Mouse (Mus musculus): Measurements from ENCODE around the gene Col4a3bp. TPM values are rescaled to one million over a fixed set of nuclear protein-coding genes. Genes with fewer than 3 reads are reported as not detected.
A peak's percentile ranks its signal among the peaks of the same experiment; 100 is the strongest.
"Not testable (repeated sequence)": the region's sequence is repeated elsewhere in the genome, so short reads cannot be mapped to it uniquely, and the experiment has no call there.

Col4a3bp gene
- total RNA-seq, 2 experiments from 2014 or later = 25.5 to 28.8 TPM

DNA sequence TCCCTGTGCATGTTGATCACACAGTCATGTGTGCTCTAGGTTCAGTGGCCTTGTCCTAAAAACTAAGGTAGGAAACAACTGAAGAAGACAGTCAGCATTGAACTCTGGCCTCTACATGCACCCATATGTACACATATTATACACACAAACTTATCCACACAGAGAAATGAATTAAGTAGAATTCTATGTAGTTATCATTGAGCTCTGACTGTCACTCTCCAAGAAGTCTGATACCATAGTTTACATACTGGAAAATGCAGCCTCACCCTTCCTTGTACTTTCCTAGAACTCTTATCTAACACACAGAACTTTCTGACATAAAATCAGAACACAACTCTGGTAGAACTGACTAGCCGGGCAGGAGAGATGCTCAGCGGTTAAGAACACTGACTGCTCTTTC lies 61.8 kb downstream of the Col4a3bp start:
- intact Hi-C loops (cut with DNase I; ENCODE audit: low total_unique reads) = no loop called here
- DNase-seq = no peak

DNA sequence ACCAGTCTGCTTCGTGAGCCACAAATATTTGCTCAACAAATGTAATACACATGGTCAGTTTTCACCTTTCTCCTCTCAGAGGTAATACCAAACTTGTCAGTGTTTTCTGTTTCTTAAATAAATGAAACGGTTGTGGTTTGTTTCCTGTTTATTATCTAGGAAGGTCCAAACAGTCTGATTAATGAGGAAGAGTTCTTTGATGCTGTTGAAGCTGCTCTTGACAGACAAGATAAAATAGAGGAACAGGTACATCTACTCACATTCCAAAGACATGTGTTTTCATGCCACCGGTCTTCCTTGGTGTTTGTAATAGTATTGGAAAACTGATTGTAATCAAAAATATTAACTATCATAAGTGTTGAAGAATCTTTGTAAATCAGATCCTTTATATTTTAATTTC lies 72.2 kb downstream of the Col4a3bp start:
- no peak for DNase-seq
- intact Hi-C loops (cut with DNase I; ENCODE audit: low total_unique reads) = no loop called here

DNA sequence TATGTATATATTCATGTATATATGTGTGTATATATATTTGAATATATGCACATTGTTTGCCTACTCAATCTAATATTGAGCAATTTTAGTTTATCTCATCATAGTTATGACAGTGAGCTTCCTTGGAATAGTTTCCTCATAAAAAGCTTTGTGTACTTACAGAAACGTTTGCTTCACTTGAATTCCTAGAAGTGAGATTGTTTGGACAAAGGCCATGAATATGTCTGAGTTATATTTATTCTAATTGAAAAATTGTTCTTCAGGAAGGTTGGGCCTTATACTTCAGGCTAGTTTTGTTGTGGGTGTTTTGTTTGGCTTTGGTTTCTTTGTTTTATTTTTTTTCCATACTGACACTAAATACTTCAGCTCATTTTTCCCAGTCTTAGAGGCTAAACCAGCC lies 78.5 kb downstream of the Col4a3bp start:
- DNase-seq = no peak
- intact Hi-C loops (cut with DNase I; ENCODE audit: low total_unique reads) = no loop called here

DNA sequence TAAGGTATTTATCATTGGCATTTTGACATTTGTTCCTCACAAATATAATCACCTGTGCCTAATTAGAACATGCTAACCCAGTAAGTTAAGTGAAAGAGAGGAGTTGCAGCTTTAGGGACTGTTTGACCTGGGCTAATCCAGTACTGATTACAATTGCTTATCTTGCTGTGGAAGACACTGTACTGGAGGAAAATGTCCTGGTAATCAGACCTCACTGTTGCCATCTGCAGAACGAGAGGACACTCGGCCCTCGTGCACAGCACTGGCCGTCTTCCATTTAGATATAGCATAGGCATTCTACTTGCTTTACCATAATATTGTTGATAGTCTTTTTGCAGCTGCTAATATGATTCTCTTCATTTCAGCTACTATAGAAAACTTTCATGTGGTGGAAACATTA lies 88.0 kb downstream of the Col4a3bp start:
- intact Hi-C loops (cut with DNase I; ENCODE audit: low total_unique reads) = no loop called here
- DNase-seq = no peak

GRCm38 (mm10) chr13:96644168-96644567 lies 101.8 kb downstream of the Col4a3bp start:
- intact Hi-C loops (cut with DNase I; ENCODE audit: low total_unique reads) = no loop called here
- DNase-seq = no peak

- intact Hi-C loops (cut with DNase I; ENCODE audit: low total_unique reads) = no loop called here
- DNase-seq = no peak
Observed at GRCm38 (mm10) chr13:96645822-96646221, 103.4 kb downstream of the Col4a3bp start.

DNA sequence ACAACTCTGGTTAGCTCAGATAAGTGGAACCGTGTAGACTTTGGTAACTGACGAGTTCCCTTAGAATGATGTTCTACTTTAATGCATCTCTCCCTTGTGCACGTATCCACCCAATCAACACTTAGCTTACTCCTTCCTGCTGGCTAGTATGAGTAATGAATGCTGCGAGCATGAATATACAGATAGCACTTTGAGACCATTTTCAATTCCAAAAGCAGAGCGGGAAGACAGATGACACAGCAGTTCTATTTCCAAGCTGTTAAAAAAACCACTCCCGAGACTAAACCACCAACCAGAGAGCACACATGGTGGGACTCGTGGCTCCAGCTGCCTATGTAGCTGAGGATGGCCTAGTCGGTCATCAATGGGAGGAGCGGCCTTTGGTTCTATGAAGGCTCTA lies 110.6 kb downstream of the Col4a3bp start:
- intact Hi-C loops (cut with DNase I; ENCODE audit: low total_unique reads) = no loop called here
- no peak for DNase-seq

GRCm38 (mm10) chr13:96656673-96657072 lies 114.3 kb downstream of the Col4a3bp start:
- intact Hi-C loops (cut with DNase I; ENCODE audit: low total_unique reads) = no loop called here
- no peak for DNase-seq

DNA sequence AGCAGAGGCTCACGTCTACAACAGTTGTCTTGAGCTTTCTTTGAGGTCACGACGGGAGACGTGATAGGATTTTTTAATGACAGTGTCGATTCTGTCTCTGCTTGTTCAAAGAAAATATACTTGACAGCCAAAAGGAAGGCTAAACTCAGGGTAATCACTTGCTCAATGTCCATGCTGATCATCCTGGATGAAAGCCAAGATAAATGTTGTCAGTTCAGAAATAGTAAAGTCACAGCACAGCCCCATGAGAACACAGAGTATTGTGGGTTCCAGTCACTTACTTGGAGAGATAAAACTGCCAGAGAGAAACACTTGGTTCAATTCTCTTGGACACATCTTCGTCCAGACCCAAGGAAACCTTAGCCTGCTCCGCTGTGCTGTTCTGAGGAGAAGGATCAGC lies 116.5 kb downstream of the Col4a3bp start:
- intact Hi-C loops (cut with DNase I; ENCODE audit: low total_unique reads) = no loop called here
- no peak for DNase-seq

DNA sequence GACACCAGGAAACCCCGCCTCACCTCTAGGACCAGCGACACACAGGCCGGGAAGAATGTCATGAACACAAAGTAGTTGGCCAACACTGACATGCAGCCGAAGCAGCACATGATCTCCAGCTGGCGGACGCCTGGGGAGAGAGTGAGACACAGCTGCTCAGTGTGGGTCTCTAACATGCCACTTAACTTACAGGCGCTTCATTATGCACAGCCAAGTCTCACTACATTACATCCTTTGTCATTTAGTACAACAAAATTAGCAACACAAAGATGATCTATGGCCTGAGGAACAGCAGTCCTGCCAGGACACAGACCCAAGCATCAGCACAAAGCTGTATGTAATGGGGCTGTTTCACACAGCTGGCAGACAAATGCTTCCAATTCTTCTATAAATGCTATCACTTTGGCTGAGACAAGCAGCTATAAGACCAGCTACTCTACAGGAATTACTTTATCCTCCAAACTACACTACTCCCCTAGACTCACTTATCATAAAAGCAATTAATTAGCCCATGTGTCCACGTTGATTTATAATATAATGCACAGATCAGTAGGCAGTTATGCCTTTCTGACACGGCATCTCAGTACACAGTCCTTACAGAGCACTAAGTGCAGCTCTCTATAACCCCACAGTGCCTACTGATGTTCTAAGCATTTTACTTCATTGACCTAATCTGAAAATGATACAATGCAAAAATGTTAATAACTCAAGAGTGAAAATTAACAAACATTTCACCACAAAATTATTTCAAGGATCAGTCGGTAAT lies 117.9 kb downstream of the Col4a3bp start:
- peak; percentile 15 for DNase-seq
- intact Hi-C loops (cut with DNase I; ENCODE audit: low total_unique reads) = no loop called here

DNA sequence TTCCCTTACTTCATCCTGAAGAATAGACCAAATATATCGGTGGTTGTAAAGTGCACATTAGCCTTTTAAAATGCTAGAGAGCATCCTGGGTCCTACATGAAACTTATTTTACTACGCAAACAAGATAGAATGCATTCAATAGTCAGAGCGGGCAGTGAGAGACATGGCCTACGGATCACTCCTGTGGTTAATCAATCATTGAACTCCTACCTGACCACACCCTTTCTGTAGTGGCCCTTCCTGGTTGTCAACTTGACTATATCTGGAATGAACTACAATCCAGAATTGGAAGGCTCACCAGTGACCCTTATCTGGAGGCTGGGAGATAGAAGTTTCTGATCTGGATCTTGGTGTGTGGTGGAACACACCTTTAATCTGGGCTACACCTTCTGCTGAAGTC lies 120.7 kb downstream of the Col4a3bp start:
- intact Hi-C loops (cut with DNase I; ENCODE audit: low total_unique reads); DNase-seq: not testable (repeated sequence)

GRCm38 (mm10) chr13:96664419-96664974 lies 122.1 kb downstream of the Col4a3bp start:
- DNase-seq = no peak
- intact Hi-C loops (cut with DNase I; ENCODE audit: low total_unique reads) = no loop called here

- intact Hi-C loops (cut with DNase I; ENCODE audit: low total_unique reads) = no loop called here
- no peak for DNase-seq
Observed at GRCm38 (mm10) chr13:96670019-96670405, 127.6 kb downstream of the Col4a3bp start.

GRCm38 (mm10) chr13:96670406-96671077 lies 128.1 kb downstream of the Col4a3bp start, which contains the start of gene Hmgcr:
Gene Hmgcr (minus strand): TSS chr13:96670936.
- peak; percentile 98 for DNase-seq
- intact Hi-C loops (cut with DNase I; ENCODE audit: low total_unique reads) = no loop called here

DNA sequence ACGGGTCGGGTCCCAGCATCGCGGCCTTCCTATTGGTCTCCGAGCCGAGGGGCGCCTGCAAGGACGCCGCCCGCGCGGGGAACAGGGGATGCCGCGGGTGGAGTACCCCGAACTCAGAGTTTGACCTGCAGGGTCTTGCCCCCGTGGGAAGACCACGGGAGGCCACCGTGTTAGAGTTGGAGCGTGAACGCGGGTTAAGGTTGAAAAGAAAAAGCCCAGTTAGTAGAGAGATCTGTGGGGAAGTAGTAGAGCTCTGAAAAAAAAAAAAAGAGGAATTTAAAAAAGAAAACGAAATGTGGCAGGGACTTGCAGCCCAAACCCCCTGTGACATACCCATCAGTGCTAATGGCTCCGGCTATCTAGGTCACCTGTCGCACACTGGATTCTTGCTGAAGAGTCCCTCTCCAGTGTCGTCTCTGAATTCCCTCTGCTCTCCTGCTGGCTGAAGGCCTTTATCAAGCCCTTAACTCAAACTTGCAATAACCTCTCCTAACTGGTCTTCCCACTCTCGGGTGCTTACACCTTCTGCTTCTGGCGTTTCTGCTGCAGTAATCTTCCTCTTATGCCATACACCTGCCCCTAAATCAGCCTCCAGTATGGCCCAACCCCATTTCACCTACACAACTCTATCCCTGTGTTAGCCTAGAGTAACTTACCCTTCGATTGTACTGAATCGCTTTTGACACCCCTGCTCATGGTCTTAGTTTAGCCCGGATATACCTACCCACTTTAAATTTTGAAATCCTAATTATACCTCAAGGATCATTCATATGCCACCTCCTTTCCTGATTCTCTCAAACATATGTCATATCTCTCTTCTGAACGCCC lies 128.9 kb downstream of the Col4a3bp start:
- no peak for DNase-seq
- intact Hi-C loops (cut with DNase I; ENCODE audit: low total_unique reads) = no loop called here

GRCm38 (mm10) chr13:96671906-96672234 lies 129.5 kb downstream of the Col4a3bp start:
- no peak for DNase-seq
- intact Hi-C loops (cut with DNase I; ENCODE audit: low total_unique reads) = no loop called here

DNA sequence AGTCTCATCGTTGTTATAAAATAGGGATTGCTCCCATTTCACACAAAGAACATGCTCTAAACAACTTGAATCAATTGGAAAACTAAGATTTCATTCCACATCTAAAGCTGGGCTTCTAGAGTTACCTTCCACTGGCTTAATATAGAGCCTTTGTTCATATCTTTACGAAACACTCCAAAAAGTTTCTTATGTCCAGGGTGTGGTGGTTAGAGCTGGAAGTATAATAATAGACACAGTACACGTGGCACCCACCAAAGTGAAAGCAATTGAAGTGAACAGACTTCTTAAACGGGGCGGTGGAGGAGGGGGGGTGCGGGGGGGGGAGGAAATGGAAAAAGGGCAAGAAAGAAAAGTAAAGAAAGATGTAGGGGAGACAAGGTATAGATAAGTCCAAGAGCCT lies 129.9 kb downstream of the Col4a3bp start:
- intact Hi-C loops (cut with DNase I; ENCODE audit: low total_unique reads) = no loop called here
- no peak for DNase-seq

DNA sequence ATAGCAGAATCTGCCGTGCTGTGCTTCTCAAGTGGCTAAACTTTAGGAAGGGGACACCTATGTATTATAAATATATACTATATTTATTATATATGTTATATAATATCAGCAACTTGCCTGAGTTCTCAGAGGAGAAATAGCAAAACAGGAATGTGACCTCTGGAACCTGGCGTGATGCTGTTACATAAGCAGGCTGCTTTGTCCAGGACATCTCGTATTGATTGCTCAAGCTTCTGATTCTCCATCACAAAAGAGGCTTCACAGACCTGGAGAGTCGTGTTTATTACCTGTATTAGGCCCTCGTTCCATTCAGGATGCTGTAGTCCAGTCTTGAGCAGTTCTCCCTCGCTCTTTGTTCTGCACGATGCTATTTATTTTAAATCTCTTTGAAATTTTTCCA lies 131.4 kb downstream of the Col4a3bp start:
- intact Hi-C loops (cut with DNase I; ENCODE audit: low total_unique reads) = no loop called here
- DNase-seq = no peak

- intact Hi-C loops (cut with DNase I; ENCODE audit: low total_unique reads) = no loop called here
- no peak for DNase-seq
Observed at GRCm38 (mm10) chr13:96675756-96676155, 133.3 kb downstream of the Col4a3bp start.

GRCm38 (mm10) chr13:96677071-96677470 lies 134.7 kb downstream of the Col4a3bp start:
- no peak for DNase-seq
- intact Hi-C loops (cut with DNase I; ENCODE audit: low total_unique reads) = no loop called here
